Mouse (Mus musculus) erythroblast, adult 5-6 weeks (primary cell): ENCODE measurements at regions not wholly inside any gene's neighbourhood (a gene's known extent, or its start where the extent isn't known, plus 50 kb on each side); places are given as distances from the start of the nearest gene placed in this dataset.
A peak's percentile ranks its signal among the peaks of the same experiment; 100 is the strongest.

Source experiments
- ATAC-seq: replicated peaks from 2 replicates; pipeline ENCODE4 v1.8.0; 2016; ENCODE audit warnings: moderate number of reproducible peaks, mild to moderate bottlenecking, moderate TSS enrichment, inconsistent platforms; ENCODE audit not compliant: poor library complexity, low FRiP score, severe bottlenecking

DNA sequence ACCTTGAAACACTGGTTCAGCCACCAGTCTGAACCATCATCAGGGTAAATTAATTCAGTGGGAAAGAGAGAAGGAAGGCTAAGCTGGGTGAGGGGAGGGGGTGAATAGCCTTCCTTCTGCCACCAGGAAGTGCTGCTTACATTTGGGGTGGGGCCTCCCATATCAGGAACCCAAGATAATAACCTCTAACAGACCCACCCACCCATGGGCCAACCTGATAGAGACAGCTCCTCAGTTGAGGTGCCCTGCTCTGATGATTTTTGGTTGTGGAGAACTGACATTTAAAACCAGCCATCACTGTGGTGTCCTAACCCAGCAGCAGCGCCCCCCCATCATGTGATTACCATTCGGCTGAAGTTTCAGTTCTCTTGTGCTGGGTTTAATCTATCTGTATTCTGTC, 233.8 kb upstream of the Chd6 start:
- no peak for ATAC-seq

DNA sequence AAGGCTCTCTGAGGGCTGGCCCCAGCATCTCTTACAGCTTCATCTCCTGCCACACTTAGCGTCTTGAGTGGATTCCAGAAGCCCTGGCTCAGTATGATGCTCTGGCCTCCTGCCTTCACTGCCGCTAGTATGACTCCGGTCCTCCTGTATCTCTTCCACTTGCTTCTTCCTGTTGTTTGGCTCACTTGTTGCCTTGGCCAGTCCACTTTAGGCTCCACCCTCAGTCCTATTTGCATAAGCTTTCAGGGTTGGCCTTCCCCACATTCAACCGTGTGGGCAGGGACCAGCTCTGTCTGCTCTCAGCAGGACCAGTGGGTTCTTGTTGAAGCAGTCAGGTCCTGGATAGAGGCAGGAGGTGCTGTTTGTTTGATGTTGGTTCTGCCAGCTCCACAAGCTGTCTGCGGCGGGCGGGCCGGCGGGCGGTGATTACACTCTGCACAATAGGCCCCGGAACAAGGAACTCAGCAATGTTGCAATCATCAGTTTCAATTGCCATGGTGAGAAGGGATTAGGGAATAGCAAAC, 232.6 kb upstream of the Chd6 start:
- ATAC-seq: no peak

DNA sequence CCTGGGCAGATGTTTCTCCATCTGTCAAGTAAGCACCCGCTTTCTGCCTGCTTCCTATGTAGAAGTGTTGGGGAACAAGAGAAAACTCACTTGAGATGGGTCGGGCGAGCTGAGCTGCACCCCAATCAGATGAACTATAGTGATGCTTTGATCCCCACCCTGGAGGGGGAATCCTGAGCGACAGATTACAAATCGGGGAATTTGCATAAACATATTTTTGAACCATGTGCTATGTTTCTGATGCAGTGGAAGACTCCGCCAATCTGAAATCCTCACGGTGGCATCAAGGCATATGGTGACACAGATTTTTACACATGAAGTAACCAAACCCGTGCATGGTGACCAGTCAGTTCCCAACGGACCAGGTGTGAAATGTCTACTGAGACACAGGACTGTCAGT, 231.4 kb upstream of the Chd6 start:
- ATAC-seq: no peak

DNA sequence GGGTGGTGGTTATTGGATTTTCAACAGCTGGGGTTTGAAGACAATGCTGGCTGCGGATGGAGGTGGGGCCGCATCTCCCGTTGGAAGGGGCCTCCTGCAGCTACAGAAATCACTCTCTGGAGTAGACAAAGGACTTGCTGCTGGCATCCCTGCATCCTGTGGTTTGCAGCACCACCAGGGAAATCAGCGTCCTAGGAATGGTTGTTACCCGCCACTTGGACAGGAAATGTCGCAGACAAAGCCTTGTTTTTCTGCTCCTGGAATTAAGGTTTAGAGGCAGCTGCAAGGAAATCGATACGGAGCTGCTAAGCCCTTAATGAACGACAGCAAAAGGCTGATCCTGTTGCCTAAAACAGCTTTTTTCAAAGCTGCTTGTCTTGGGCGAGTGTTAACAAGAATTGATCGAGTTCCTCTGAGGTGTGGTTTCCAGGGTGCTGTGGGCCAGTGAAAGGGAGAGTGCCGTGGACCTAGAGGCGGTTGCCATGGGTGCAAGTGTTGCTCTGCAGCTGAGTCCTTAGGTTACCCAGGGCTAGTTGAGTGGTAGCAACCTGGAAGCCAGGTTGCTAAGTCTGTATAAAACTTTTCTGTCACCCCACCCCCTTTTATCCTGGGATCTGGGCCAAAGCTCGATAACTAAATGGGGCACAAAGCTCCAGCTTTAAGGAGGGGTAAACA, 230.6 kb upstream of the Chd6 start:
- ATAC-seq: no peak

DNA sequence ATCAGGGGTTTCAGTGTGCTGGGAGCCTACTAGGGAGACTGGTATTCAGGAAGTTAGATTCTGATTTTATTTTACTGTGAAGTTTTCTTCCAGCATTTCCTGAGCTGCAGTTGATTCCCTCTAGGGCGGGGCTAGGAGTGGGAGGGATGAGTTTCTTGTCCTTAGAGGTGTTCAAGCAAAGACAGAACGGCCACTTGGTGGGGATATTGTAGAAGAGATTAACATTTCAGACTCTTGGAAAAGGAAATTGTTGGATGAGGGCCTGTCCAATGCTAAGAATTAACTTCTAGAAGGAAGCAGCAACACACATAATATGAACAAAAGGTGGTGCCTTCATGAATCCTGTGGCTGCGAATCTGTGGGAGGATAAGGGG, 230.1 kb upstream of the Chd6 start:
- no peak for ATAC-seq

DNA sequence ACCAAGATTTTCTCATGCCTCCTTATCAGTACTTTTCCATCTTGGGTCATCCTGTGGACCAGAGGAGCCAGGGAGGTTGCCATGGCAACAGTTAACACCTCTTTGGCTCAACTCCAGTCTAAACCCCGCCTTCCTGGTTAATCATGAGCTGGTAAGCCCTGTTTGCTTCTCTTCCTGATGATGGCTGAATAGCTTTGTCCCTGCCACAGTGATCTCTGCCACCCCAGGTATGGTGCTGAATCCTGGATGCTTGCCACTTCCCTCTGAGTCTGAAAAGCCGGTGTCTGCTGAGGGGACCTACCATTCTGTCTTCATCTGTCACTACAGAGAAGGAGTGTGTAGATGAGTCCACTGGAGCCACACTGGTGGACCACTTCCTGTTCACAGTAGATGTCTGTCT, 223.8 kb upstream of the Chd6 start:
- no peak for ATAC-seq

DNA sequence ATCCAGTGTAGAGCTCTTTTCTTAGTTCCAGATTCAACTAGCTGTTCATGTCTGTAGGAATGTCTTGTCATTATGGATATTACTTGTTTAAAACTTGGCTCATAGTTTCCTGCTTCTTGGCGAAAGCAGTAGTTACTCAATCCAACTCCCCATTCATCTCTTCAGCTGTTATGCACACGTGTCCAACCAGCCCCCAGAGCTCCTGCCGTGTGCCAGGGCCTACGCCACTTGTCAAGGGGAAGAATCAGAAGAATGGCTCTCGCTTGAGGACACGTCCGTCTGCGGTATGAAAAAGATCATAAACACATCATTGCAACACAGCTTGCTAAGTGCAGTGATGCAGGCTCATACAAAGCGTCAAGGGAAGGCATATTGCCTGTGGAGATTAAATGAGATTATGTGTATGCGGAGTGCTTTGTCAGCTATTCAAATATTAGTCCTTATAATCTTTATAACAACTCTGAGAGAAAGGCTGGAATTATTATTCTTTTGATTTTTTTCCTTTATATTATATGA, 223.0 kb upstream of the Chd6 start:
- ATAC-seq: no peak

DNA sequence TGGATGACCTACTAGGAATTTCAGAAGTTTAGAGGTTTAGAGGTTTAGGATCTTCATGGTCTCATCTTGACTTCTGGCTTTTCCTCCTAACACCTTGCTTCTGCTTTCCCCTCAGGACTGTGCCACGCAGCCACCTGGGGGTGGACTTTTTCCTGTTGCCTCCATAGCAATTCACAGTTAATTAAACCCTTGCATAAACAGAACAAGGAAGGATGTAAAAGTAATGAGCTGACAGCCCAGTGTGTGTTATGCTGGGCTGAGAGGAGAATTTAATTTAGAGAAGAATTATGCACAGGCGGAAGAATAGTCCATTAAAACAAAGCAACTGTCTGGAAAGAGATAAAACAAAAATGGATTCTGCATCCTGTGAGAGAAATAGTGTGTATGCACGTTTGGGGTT, 193.9 kb upstream of the Chd6 start:
- no peak for ATAC-seq

DNA sequence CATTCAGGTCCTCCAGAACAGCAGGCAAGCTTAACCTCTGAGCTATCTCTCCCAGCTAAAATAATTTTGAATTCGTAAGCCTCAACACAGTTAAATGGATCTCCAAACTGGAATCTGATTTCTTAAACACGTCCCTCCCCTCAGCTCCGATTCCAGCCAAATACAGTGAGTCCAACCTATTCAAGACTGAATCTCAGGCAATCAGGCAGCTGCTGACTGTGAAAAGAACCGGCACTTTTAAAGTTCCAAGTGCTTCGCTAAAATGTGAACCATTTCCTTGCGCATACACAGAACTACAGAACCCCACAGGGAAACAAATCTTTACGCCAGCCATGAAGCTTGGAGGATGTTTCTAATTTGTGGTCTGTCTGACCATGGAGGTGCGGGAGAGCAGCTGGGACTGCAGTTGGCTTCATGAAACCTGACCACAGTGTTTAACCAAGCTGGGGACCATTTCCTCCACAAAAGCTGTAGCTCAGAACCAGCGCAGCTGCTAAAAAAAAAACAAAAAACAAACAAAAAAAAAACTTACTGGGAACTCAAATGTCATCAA, 160.1 kb upstream of the Chd6 start:
- ATAC-seq: no peak

DNA sequence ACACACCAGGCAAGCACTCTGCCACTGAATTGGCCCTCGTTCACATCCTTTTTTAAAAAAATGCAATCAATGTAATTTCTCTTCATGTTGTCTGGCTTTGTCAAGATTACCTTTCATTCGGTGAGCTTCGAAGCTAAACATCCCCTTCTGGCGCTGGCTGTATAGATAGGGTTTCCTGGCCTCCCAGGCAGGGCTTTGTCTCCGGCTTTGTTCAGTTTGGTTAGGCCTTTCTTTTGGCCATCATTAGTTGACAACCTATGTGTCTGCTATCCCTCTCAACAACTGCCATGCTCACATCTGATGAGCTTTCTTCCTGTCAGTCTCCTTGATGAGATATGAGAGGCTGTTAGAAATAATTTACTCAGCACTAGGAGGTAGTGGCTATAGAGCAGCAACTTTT, 157.6 kb upstream of the Chd6 start:
- ATAC-seq: no peak

DNA sequence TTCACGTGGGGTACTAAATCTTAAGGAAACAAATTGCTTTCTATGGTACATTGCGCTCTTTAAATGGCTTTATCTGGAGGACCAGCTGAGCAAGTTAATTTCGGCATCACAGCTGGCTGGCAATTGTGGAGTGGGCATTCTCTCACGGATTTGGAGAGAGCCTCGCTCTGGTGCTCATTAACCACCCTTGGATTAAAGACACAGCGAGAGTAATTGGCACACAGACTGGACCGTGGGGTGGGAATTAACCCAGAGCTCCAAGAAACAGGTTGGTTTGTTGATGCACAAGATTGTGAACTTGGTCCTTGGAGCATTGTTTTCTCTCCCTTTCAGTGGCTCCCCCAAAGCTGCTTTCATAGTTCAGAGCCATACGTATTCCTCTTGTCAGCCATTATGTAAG, 156.3 kb upstream of the Chd6 start:
- ATAC-seq: no peak

DNA sequence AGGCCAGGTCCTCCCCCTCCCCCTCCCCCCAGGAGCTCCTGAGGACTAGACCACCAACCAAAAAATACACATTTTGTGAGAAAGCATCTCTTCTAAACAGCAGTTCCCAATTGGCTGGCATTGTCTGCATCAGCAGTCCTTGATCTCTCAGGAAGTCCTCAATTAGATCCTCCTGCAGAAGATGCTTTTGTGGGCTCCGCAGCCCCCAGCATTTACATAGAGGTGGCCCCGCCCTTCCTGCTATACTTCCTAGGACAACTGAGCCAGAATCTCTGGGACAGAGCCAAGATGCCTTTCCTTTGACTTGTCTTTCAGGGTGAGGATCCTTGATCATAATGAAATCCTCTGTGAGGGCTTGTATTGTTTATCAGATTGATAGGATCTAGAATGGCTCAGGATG, 143.9 kb upstream of the Chd6 start:
- ATAC-seq: no peak

DNA sequence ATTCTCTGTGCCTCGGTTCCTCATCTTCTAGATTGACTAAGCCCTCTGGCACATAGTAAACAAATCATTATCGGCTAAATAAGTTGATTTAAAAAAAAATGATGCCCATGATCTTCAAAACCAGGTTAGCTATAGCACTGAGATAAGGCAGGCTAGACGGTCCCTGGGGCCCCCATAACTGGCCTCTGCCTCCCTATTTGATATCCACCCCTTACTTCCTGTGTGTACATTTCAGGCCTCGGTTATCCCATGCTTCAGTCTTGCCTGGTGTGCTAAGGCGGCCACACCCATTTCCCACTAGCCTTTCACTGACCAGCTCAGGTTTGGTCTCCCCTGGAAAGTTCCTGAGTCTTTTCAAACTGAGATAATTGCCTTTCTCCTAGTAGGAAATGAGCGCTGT, 132.8 kb upstream of the Chd6 start:
- no peak for ATAC-seq

DNA sequence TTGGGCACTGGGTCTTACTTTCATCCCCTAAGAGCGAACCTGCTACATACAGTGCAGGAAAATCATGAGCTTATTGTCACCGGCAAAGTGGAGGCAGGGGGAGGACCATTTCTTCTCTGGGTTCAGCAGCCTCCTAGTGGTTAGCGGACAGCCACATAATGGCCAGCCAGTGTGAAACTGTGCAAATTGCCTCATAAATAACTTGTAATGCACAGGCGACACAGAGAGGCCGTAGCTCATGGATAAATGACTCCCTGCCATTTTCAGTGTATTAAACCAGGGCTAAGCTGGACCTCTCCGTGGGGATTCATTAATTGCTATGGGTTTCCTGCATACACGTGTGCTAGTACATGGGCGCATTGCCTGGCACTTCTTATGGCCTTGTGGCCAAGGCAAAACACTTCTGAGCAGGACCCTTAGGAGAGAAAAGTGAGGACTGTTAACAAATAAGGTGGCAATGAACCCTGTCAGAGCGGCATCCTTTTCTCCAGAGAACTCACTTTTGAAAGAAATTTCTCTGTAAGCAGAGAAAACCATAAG, 128.5 kb upstream of the Chd6 start:
- ATAC-seq: no peak

DNA sequence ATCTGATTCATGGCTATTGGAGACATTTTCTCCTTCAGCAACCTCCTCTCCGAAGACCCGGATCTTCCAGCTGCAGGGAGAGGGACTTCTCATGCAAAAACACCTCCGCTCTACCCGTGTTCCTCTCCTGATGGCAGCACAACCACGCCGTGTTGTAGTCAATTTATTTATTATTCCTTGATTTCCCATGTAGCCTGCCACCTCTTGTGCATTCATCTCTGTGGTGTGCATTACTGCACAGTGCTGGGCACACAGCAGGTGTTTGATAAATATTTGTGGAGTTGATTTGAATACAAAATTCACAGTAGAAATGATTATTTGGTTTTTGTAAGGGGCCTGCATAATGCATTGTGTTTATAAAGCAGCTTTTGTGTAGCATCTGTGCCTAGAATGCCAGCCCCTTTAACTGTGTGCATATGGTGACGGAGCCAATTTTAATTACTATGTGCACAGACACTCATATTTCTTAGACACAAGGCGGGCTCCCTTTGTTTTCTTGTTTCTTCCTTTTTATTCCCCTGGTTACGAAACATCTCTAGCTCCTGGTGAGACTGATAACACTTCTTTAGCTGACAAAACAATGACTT, 124.4 kb upstream of the Chd6 start:
- no peak for ATAC-seq

DNA sequence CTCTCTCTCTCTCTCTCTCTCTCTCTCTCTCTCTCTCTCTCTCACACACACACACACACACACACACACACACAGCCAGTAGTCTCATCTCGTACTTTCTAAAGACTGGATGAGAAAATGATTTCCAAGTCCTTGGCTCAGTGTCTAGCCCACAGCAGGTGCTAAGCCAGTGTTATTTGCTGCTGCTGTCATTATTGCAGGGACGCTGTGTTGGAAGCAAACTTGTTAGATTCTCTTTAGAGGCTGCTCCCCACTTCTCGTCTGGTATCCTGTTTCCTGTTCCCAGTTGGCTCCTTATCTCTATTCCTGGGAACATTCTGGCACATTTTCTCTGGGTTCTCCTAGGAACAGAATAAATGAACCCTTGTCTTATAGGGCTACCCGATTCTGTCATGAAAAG, 122.5 kb upstream of the Chd6 start:
- ATAC-seq: no peak

DNA sequence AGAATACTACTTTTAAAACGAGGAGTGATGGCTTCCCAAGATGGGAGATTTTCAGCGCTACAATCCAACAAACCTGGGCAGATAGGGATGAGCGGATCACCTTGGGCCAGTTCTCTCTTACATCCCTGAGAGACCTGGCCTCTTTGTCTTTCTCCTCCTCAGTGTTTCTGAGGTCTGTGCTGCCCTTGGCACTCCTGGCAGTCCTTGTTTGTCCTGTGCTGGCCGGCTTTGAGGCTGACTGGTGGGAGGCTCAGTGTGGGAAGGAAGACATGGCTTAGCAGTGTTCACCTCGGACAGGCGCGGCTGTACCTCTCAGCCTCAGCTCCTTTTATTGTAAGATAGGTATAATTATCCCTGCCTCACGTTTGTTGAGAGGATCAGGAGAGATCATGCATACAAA, 106.9 kb upstream of the Chd6 start:
- no peak for ATAC-seq

DNA sequence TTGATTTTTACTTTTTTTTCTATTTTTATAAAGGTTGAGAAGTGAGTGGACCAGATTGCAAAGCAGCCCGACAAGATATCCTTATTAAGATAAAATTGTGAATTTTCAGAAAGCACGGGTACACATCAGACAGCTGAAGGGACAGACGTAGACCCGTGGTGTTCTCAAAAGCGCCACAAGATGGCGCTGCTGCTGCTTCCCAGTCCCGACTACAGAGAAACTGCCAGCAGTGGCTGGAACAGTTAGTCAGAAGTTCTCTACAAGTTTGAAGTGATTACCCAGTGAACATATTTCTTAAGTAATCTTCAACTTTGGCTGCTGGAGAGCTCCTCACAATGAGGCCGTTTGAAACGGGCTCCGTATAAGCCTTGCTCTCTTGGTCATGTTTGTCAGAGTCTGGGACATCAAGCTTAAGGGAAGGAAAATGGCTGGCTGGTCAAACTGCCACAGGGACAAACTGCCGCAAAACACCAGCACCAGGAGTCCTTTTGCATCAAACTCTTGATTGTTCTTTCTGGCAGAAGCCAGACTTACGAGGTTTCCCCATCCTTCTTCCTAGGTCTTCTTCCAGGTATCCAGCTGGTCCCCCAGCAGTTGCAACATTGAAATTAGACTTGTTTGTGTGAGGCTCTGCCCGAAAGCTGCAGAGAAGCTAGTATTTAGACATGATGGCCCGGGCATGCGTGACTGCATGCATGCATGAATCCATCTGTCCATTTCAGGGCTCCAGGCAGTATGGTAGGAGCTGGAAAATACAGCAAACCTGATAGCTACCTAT, 106.0 kb upstream of the Chd6 start:
- peak; percentile 60; the same call in 1 of the 2 replicates for ATAC-seq

DNA sequence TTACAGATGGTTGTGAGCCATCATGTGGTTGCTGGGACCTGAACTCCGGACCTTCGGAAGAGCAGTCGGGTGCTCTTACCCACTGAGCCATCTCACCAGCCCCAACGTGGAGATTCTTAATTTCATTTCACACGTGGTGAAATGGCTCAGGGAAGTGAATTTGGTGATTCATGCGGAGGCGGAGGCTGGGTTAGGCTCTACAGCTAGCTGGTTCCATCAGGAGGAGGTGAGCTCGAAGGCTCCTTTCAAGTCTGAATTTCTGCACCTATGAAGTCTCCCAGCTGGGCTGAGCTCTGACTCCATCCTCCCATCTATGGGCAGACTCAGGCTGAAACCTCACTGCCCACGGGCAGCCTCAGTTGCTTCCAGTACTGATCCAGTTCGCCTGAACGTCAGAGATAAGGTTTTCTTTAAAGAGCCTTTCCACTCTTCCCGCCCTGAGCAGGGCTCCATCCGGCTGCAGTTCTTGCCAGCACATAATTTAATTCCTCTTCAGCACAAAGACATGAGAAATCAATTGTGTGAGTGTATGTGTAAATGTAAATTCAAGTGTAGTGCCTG, 103.5 kb upstream of the Chd6 start:
- ATAC-seq: no peak

DNA sequence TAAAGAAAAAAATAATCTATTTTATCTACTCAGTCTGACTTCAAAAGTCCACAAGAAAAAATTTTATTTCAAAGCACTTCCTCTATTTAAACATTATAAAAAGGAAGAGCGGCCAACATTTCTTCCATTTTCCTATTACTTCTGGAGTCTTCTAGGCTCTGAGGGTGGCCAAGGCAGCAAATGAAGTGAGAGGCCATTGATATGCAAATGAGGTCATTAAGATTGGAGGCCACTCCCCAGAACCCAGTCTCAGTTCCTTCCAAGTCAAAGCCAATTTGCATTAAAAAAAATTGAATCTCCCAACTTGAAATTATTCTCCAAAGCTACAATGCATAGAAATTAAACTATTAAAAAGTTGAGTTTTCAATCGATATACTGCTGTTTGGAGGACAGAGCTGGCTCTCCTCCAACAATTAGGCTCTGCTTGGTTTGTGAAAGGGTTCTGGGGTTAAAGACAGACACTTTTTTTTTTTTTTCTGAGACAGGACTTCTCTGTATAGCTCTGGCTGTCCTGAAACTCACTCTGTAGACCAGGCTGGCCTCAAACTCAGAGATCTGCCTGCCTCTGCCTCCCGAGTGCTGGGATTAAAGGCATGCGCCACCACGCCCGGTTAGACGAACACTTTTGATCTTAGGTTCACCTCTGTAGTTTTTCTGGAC, 88.0 kb upstream of the Chd6 start:
- ATAC-seq: no peak
